Mouse (Mus musculus): ENCODE results near the gene Urah. TPM values are rescaled to one million over a fixed set of nuclear protein-coding genes. Genes with fewer than 3 reads are reported as not detected.

Urah gene
- total RNA-seq (2021), result 1 to 10 TPM; 3.3 to 5.0 TPM
- long read RNA-seq, experiment 1, partial matches to known transcripts, result 0 of 6 reads
- long read RNA-seq, experiment 1, other reads (novel, unspliced or antisense), result 2 of 6 reads
- long read RNA-seq, experiment 2, partial matches to known transcripts, result 2 of 4 reads
- long read RNA-seq, experiment 2, other reads (novel, unspliced or antisense), result 0 of 4 reads

DNA sequence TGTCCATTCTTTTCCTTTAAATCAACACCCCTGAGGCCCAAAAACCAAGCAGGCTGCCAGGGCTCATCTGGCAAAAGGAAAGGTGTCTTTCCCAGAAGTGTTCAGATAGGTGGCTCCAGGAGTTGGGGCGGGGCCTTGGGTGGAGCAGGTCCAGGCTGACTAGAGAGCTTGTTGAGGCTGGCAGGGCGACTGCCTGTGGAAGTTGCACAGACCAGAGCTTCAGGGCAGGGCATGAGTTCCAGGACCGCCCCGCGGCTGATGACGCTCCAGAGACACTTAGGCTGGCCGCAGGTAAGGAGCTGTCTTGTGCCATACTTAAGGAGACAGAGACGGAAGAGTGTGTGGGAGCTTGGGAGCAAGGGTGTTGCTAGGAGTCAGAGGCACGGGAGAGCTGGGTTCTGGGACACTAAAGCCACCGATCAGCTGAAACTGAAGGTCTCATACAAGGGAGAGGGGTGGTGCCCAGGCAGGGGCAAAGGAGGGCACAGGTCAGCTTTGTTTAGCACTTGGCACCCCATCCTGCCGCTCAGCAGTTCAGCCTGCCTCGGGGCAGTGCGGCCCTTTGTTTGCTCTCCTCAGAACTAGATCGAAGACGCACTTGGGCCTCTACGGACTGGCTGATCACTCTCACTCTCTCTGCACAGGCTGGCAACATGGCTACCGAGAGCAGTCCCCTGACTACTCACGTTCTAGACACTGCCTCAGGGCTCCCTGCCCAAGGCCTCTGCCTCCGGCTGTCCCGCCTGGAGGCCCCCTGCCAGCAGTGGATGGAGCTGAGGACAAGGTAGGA is at the start of gene Urah:
Urah (plus strand) TSS at position 51 of the 790 bp plus-strand sequence.
- no peak for DNase-seq (ENCODE audit: low spot score in 2 of 2)

DNA sequence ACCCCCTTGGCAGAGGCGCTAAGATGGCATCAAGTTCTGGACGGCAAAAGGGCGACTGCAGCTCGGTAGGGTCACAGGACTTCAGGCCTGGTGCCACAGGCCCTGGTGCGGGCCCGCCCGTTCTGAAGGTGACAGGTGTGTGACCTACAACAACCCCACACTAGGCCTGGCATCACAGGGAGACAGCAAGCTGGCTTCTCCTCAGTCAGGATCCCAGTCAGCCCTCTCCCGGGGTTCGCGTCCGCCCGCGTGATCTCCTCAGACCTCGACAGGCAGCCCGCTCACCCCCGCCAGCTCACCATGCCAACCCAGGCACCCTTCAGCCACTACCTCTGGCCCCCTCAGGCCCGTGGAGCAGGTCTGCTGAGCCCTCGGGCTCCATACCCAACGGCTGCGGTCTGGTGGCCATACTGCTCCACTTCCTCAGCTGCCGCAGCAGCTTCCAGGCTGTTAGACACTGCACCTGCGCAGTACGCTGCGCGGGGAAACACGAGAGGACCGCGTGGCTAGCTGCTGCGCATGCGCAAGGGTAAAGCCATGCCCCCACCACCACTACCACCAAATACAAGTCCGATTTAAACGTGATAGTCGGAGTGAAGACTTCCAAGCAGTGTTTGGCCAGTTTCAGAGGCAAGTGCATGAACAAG is 47.3 kb upstream of the Urah start, which contains the start of gene Syce1:
Syce1 (minus strand) TSS at position 447 of the 647 bp plus-strand sequence.
- no peak for DNase-seq (ENCODE audit: low spot score in 2 of 2)

DNA sequence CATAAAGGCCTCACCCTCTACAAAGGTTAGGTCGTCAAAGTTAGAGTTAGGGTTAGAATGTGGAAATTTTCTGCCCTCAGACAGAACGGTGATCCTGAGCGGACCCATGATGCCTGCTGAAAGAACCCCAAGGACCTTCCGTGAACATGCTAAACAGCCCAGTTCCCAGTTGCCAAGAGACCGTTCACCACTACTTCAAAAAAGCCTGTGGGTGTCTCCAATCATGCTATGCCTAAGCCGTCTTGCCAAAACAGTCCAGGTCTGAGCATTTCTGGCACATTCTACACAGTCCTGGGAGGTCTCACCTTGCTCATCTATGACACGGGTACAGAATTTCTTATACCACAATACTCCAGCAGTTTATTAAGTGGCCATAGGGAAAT is 46.8 kb upstream of the Urah start:
- no peak for DNase-seq (ENCODE audit: low spot score in 2 of 2)

DNA sequence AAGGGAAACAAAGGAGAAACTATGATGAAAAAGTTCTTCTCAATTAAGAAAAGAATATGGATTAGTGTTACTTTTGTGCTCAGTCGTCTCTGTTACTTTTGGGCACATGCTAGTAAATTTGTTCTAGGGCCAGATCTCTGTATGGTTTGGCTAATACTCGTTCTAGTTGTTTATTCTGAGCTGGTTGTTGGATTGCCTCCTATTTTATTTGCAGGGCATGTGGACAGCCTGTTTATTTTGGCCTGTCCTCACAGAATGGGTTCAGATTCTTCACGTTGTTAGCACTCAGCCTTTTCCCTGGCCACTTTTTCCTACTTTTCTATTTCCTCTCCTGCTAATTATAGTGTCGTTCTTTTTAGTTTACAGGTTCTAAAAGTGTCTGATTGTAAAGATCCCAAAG is 41.3 kb upstream of the Urah start:
- no peak for DNase-seq (ENCODE audit: low spot score in 2 of 2)

DNA sequence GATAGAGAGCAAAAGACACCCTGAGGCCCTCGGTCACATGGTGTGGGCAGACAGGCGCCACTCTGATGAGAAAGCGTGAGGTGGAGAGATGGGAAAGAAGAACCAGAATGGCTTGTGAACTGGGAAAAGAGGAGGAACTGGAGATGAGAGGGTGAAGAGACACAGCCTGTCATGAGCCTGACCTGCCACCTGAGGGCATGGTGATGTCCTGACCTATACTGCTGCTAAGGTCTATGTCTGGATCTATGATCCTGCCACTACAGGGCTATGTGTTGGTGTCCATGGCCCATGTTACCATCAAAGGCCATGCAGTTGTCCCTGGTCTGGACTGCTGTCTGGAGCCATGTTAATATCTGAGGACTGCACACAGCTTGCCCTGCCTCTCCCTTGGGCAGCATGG is 37.2 kb upstream of the Urah start:
- no peak for DNase-seq (ENCODE audit: low spot score in 2 of 2)

DNA sequence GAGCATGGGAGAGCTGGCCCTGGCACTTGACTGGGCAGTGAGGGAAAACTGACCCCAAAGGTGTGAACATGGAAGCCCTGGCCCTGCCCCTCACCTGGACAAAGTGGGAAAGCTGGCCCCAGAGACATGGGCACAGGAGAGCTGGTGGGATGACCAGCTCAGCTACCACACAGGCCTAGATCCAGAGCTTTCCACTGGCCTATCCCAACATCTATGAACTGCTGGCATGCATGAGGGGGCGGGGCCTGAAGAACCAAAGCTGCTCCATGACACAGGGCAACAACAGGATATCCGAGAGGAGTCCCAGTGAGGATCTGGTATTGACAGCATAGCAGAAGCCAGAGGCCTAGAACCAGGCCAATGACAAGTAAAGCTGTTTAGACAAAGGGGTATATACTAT is 36.6 kb upstream of the Urah start:
- DNase-seq (ENCODE audit: low spot score in 2 of 2), result no peak

DNA sequence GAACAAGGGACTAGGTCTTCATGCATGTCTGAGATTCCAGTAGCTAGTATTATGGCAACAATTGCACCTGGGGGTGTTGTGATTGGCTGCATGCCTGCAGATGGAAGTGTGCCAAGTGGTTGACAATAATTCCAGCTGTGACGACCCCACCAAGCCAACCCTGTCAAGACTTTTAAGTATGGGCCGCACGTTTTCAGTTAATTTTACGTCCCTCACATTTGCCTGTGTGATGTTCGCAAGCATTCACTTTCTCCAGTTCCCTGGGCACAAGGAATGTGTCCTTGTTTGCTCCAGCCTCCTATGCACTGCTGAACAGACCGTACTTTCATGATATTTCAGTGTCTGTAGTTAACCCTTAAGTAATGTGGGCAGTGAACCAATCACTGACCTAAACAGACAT is 32.2 kb upstream of the Urah start:
- no peak for DNase-seq (ENCODE audit: low spot score in 2 of 2)

DNA sequence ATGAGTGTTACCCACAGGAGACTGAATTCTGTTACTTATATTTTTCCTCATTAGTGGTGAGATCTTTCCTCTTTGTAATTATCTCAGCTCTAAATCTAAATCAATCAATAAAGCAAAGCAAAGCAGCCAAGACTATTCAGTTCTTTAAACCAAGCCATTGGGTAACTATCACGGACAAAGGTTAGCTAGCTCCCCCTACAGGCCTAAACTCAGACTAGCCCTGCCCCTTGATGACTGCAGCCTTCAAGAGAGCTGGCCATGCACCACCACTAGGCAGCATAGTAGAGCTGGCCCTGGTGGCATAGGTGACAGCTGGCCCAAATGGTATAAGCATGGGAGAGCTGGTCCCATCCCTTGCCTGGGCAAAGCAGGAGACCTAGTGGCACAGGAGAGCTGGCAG is 29.1 kb upstream of the Urah start:
- DNase-seq (ENCODE audit: low spot score in 2 of 2), result peak; percentile 64 to 68

DNA sequence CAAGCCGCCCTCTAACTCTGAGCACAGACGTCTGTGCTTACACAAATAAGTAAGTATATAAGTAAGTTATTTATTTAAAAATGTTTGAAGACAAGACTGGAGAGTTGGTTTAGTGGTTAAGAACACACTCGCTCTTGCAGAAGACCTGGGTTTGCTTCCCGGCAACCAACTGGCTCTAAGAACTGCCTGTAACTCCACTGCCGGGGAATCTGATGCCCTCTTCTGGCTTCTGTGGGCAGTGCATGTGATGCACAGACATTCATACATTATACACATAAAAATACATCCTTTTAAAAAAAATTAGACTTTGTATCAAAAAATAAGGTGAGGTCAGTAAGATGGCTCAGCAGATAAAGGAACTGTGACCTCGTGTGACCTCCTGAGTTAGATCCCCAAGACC is 24.3 kb upstream of the Urah start:
- DNase-seq (ENCODE audit: low spot score in 2 of 2), result no peak

DNA sequence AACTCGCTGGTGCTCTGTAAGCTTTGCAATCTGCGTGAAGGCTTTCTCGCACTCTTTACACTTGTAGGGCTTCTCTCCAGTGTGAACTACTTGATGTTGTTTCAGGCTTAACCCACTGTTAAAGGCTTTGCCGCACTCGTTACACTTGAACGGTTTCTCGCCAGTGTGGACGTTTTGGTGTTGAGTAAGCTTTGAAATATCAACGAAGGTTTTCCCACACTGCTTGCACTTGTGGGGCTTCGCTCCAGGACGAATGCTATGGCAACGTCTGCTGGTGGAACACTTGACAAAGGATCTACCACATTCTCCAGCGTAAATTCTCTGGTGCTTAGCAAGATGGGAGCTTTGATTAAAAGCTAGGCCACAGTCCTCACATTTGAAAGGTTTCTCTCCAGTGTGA is 23.1 kb upstream of the Urah start:
- DNase-seq (ENCODE audit: low spot score in 2 of 2), result no peak

DNA sequence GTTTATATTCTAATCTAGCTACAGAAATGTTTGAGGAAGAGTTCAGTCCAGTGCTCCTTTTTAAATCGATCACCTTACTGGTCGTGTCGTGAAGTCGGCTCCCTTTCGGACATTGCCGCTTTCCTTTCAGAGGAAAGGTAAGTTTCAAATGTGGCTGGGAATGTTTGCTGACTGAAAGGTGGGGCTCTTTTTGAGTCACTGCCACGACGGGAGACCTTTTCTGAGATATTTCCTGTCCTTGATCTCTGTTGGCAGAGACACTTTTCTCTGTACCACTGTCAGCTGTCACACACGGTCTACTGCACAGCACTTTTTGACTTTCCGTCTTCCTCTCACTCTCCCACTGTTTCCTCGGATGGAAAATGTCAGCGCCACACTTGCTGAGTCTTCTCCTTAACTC is 22.0 kb upstream of the Urah start:
- no peak for DNase-seq (ENCODE audit: low spot score in 2 of 2)

DNA sequence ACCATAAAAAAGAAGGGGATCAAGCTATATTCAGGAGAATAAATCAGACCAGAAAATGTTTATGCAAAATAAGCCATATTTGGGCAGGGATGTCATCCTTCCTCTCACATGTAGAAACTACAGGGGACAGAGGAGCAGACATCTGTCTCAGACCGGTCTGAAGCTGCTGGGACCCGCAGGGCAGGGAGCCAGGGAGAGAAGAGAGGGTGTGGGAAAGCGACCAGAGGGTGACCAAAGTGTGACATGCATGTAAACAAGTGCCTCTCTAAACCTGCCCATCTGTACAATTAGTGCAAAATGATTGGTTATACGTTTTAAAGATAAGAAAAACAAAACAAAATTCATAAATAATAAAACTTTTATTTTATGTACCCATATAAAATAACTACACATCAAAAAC is 14.6 kb upstream of the Urah start:
- DNase-seq (ENCODE audit: low spot score in 2 of 2), result no peak

DNA sequence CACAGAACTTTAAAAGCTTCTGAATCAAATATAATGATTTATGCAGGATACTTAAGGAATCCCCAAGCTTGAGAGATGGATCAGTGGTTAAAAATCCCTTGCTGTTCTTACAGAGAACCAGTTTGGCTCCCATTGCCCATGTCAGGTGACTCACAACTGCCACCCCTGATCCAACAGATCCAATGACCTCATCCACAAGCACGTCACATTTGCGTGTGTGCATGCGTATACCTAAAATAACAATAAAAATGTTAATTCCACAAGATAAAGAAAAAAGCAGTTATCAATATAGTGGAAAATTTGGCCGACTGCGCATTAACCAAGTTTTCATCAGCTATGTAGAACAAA is 13.5 kb upstream of the Urah start:
- peak in 1 of 2 experiments; percentile 38 for DNase-seq (ENCODE audit: low spot score in 2 of 2)

DNA sequence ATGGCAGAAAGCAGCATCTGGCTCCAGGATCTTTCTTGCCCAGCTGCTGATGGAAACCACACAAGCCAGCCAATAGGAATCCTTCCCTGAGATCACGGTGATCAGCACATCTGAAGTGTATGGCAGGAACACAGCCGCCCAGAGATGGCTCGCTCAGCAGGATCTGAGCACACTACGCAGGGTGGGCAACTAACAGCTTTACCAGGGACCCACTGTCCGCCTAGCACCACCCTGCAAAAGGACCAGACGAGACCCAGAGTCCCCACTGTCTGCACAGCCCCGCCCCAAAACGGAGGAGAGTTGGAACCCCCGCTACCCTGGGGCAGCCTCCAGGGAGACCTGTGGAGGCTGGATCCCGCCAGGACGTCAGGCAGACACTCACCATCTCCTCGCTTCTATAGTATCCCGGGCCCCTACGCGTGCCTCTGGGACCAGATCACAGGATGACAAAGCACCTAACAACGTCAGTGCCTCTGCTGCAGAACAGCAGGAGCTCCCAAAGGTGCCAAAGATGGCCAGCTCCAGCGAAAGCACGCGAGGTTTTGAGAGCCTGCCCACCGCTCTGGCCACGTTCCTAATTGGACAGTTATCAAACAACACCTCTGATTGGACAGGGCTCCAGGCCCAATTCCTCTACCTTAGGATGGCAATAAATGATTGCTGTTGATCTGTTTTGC is 13.0 kb upstream of the Urah start, which contains the start of gene Zfp941:
Zfp941 (minus strand) TSS at position 526 of the 677 bp plus-strand sequence.
- DNase-seq (ENCODE audit: low spot score in 2 of 2), result peak; percentile 65 to 67

DNA sequence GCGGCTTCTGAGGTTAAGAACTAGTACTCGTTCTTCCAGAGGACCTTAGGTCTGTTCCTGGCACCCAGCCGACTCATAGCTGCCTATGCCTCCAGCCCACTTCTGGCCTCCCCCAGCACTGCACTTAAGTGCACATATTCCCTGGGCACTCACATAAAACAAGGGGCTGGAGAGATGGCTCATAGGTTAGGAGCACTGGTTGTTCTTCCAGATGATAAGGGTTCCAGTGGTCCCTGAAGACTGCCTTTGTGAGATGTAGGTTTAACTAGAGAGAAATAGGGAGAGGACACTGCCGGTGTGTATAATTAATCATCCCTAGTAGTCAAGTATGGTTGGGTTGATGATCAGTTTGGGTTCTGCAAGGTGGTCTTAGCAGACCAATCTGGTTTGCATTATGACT is 12.1 kb upstream of the Urah start:
- DNase-seq (ENCODE audit: low spot score in 2 of 2), result no peak

DNA sequence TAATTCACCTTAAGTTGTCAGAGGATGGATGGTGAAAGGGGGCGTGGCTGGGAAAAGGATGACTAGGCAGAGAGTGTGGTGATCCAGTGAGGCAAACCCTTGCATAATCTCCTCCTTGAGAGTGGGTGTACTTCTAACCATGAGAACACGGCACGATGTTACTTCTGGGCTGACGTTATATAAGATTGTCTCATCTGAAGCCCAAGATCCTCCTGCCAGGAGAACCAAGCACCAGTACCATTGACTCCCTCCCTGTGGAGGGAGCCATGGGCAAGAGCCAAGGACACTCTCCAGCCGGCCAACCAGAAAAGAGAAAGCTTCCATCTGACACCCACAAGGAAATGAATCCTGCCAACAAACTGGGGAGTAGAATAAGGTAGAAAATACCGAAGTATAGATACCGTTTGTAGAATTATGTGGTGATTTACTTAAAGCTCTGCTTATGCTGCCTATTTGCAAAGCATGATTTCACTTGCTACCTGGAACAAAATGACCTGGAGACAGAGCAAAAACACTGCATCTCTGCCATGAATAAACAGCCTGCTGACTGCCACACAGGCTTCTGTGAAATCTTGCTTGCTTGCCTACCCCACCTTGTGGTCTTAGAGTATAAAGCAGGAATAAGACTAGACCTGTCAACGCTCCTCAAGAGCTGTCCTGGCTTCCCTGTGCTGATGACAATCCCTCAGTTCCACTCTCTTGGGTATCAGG is 6.5 kb upstream of the Urah start:
- peak; percentile 62 to 82 for DNase-seq (ENCODE audit: low spot score in 2 of 2)

DNA sequence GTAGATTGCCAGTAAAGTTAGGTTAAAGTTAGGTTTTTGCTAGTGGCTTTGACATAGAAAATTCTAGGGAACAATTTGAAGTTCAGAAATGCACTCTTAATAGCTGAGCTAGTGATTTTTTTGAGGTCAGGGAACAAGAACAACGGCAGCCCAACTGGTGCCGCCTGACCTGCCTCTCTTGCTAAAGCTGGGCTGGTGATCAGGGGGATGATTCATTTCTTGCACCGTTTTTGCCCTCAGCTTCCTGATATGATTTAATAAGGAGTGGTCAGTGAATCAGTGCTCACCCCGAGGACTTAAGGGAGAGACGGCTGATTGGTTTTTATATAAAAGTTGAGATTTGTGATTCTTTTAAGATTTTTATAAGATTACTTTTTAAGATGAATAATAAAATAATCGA is 3.4 kb upstream of the Urah start:
- DNase-seq (ENCODE audit: low spot score in 2 of 2), result no peak

DNA sequence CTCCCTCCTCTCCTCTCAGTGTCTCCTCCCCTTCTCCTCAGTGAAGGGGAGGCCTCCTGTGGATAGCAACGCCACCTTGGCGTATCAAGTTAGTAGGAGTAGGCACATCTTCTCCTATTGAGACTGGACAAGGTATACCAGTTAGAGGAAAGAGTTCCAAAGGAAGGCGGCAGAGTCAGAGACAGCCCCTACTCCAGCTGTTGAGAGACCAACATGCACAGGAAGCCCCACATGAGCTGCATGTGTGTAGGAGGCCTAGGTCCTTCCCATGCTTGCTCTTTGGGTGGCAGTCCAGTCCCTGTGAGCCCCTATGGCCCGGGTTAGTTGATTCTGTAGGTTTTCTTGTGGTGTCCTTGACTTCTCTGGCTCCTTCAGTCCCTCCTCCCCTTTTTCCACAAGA is 1.5 kb upstream of the Urah start:
- DNase-seq (ENCODE audit: low spot score in 2 of 2), result no peak

DNA sequence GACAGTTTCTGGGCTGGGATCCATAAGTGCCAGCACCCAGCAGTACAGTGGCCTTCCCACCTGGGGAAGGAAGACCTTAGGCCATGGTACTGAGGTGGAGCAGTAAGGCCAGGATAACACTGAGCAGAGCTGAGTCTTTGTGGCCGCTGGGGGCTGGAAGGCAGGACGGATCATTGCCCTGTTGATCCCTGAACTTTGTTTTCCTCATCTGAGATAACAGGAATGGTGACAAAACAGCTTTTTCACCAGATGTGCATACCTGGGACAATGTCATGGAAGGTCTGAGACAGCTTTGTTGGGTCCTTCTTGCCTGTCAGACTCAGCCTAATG is 905 bp downstream of the Urah start:
- no peak for DNase-seq (ENCODE audit: low spot score in 2 of 2)

DNA sequence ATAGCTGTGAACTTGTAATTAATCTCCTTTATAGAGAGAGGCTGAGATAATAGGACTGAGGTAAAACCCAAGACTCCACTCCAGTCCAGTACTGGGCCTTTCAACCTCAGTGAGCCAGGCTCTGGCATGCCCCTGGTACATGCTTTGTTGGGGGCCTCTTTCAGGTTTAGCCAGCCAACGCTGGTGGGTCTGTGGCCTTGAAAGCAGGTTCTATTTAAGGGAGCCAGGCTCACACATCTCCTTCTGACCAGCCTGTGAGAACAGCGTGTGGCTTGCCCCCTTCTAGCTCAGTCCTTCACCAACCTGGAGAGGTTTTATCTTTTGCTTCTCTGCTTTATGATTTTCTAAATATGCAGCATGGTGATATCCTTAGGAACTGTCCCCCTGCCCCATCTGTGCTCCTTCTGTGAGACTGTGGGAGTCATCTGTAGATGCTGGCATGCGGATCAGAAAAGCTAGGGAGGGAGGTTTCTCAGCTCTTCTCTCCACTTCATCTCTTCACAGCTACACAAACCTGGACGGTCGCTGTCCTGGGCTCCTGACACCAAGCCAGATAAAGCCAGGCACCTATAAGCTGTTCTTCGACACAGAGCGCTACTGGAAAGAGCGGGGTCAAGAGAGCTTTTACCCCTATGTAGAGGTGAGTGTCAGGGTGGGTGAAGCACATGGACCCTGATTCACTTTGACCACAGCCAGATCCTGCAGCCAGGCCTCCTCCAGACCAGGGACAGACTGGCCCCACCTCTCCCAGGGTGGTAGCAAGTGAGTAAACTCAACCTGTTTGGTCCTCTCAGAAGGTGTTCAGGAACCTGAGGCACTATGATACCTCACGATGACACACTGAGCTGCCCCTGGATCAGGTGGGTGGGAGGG is 1.7 kb downstream of the Urah start:
- peak; percentile 28 to 49 for DNase-seq (ENCODE audit: low spot score in 2 of 2)
